Mouse (Mus musculus) megakaryocyte, embryonic 14.5 days (primary cell): ENCODE data around the gene Prokr1. TPM values are rescaled to one million over a fixed set of nuclear protein-coding genes. Genes with fewer than 3 reads are reported as not detected.
"Not testable (repeated sequence)": the region's sequence is repeated elsewhere in the genome, so short reads cannot be mapped to it uniquely, and the experiment has no call there.

Source experiments
- H3K27me3 ChIP-seq: replicated peaks from 2 replicates; pipeline ENCODE3; 2012; ENCODE audit warnings: inconsistent platforms
- H3K36me3 ChIP-seq: replicated peaks from 2 replicates; pipeline ENCODE3; 2012; ENCODE audit warnings: low read length, inconsistent platforms, mixed read lengths
- H3K4me1 ChIP-seq: 2 replicates; pipeline ENCODE4 v1.6.1; 2012; ENCODE audit warnings: inconsistent platforms
- H3K4me3 ChIP-seq: replicated peaks from 2 replicates; pipeline ENCODE3; 2012; ENCODE audit warnings: moderate library complexity, mild to moderate bottlenecking, inconsistent platforms
- H3K9me3 ChIP-seq: 2 replicates; pipeline ENCODE4 v1.6.1; 2012; ENCODE audit warnings: inconsistent platforms
- FLI1 ChIP-seq: IDR thresholded peaks from 2 replicates; pipeline ENCODE4 v1.6.1; 2012; ENCODE audit warnings: low read length, inconsistent platforms, mixed read lengths
- GATA1 ChIP-seq: IDR thresholded peaks from 3 replicates; pipeline ENCODE4 v1.6.1; 2012; ENCODE audit warnings: mixed read lengths, low read length, inconsistent platforms, borderline replicate concordance
- polyA plus RNA-seq: library from polyadenylated mRNA; stranded (reverse); fragments of >175 nt; gene quantifications from 2 replicates; pipeline ENCODE4 v1.2.3, GENCODE M21; 2012; ENCODE audit warnings: low replicate concordance; ENCODE audit not compliant: insufficient read depth

Gene Prokr1
- polyA plus RNA-seq: 0.51 and 1.1 TPM in 2 replicates

DNA sequence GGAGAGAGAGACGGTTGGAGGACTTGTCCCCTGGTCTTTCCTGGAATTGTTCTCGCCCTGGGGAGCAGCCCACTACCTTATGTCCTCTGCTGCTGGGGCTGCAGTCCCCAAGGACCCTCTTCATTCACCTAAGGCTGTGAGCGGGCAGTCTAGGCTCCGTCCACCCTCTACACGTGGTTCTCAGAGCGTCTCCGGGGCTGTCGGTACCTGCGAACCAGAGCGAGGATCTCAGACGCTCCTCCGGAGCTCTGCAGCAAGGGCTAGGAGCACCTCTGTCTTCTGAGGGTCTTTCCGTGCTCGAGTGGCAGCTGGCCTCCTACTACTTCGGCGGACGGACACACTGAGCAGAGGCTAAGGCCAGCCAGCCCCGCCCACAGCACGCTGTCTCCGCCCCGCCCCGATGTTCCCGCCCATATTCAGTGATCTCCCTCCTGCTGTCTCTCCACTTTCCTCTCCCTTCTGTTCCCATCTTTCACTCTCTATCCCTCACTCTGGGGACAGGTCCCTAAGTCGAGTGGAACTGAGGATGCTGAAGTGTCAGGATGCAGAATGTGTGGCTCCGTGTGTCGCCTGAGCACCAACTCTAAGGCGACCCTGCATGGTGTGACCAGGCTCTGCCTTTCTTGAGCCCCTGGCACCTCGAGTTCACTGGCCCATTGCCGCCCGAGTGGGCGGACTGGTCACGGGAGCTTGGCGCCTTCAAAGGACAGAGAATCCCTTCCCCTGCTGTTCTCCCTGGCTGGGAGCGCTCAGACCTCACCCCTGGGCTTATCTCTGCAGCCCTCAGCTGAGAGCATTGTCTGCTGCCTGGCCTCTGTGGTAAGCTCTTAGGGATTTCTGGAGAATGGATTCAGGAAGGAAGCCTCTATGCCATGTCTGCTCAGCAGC, at the start of gene Prokr1:
Gene Prokr1 (minus strand): TSS at position 350 of the 888 bp plus-strand sequence.
- Histone ChIP-seq H3K9me3 (peaks cover 4% of the 10 kb centered on the region; the same call in 1 of the 2 replicates), H3K4me3 (peak within 1 kb of the TSS; percentile 91), H3K4me1 (peaks cover 36% of the 10 kb centered on the region), H3K36me3 (peaks cover 10% of the 10 kb centered on the region), H3K27me3 (peaks cover 53% of the 10 kb centered on the region)
- TF ChIP-seq FLI1: no peak

DNA sequence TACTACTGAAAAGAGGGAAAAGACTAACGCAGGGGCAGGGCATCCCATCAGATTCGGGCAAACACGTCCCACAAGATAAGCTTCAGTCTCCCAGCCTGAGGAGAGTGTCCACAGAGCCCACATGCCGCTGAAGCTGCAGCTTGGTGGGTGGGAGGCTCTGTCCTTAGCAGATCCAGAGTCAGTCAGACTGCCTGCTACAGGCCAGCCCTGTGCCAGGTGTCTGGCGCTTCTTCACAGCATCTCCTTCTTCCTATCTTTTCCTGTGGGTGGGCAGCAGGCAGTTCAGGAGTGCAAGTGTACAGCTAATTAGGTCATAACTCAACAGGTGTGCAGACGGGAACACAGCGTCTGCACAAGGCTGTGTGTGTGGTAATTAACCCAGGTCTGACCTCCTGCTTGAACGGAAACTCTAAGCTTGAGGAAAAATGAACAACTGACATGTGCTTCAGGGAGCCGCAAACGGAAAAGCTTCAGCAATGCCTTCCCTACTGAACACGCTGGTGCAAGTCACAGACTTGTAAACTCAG, 47.7 kb upstream of the Prokr1 start:
- H3K4me3 ChIP-seq: no peak overlapping the region
- TF ChIP-seq GATA1 (no peak), FLI1 (no peak)
- H3K9me3 ChIP-seq: peaks cover 23% of the 10 kb centered on the region
- H3K4me1 ChIP-seq: peaks cover 7% of the 10 kb centered on the region
- no peaks in the 10 kb centered on the region for H3K27me3 ChIP-seq
- H3K36me3 ChIP-seq: peaks cover 74% of the 10 kb centered on the region

DNA sequence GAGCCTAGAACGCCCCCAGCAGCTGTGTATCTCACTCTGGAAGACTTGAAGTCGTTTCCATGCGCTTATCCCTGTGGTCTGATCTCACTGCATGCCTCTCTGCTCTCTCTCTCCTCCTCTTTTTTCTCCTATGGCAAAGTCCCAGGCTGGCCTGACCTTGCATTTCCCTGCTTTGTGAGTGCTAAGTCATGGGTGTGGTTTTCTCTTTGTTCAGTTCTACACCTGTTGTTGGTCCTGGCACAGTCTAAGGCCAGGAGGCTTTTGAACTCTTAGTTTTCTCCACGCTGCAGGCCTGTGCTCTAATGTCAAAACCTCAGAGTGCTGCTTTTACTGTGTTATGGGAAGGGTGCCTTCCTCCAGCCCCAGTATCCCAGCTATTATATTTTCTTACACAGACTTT, 41.6 kb upstream of the Prokr1 start:
- Histone ChIP-seq H3K9me3 (no peaks in the 10 kb centered on the region), H3K36me3 (peaks cover 47% of the 10 kb centered on the region), H3K4me1 (no peaks in the 10 kb centered on the region), H3K27me3 (no peaks in the 10 kb centered on the region), H3K4me3 (no peak overlapping the region)
- no peak for TF ChIP-seq GATA1
- TF ChIP-seq FLI1: no peak

DNA sequence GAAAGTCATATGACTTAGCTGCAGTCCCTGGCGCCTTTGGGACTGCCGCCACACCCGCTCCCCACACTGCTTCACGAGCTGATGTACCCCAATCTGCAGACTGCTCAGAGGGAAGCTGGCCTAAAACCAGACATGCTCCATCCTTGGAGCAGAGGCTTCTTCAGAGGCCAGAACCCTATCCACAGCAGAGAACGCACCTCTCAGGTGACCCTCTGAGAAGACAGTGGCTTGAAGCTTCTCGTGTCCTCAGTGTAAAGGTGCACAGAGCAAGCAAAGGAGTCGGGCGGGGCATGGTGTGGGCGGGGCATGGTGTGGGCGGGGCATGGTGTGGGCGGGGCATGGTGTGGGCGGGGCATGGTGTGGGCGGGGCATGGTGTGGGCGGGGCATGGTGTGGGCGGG, 38.4 kb upstream of the Prokr1 start:
- H3K4me1 ChIP-seq, H3K27me3 ChIP-seq, H3K4me3 ChIP-seq, H3K9me3 ChIP-seq: not testable (repeated sequence)
- peaks cover 28% of the 10 kb centered on the region for H3K36me3 ChIP-seq

DNA sequence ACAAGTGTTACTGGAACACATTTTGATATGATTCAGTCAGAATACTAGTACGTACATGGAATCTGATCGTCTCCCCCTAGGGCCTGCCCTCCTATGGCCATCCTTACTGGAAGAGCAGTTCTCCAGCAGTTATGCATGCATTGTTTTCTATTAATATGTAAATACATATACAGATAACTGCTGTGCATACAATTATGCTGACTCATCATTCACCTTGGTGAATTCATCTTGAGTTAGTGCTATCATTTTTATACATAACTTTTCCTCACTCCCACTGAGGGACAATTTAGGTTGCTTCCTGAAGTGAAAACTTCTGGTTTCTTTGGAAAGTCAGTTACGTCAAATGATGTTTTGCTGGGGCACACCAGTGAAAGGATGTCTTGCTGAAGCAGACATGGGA, 32.6 kb upstream of the Prokr1 start:
- Histone ChIP-seq H3K9me3 (peaks cover 4% of the 10 kb centered on the region; the same call in 1 of the 2 replicates), H3K36me3 (peaks cover 5% of the 10 kb centered on the region), H3K4me3 (no peak overlapping the region), H3K27me3 (peaks cover 29% of the 10 kb centered on the region), H3K4me1 (no peaks in the 10 kb centered on the region)
- no peak for TF ChIP-seq FLI1
- TF ChIP-seq GATA1: no peak

DNA sequence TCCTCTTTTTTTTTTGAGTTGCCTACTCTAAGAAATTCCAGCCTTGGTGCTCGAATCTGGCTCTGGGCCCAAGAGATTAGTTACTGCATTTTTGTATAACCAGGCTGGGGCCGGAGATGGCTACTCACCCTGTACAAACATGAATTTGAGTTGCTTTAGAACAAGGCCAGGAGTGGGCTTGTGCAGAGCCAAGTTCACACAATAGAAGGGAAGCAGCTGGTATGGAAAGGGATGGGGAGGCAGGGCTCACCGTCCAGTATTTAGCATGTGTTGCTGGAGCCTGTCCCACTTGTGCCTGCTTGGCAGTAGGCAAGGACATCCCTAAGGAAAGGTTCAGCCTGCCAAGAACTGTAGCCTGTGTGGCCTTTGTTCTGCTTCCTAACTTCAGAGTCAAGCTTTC, 30.7 kb upstream of the Prokr1 start:
- Histone ChIP-seq H3K4me3 (peak overlapping the region; percentile 16), H3K36me3 (no peaks in the 10 kb centered on the region), H3K9me3 (peaks cover 4% of the 10 kb centered on the region; the same call in 1 of the 2 replicates), H3K27me3 (peaks cover 43% of the 10 kb centered on the region), H3K4me1 (0 out of 2 replicates have a peak, but pooled peaks cover 3% of the 10 kb centered on the region)
- TF ChIP-seq FLI1: no peak
- no peak for TF ChIP-seq GATA1

DNA sequence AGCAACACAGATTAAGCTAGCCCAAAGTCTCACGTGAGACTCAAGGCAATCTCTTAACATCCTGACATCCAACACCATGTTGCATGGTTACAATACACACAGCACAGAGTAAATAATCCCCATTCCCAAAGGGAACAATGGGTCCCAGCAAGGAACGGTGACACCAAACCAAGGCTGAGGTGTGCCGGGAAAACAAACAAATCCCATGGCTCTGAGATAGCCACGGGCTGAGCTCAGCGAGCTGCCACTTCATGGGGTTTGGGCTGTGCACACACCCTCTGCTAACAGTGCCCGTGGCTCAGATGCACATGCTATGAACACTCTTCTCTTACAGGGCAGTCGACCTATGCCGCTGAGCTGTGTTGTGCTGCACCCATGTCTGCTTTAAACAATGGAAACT, 27.5 kb upstream of the Prokr1 start:
- peaks cover 11% of the 10 kb centered on the region for H3K4me1 ChIP-seq
- H3K36me3 ChIP-seq: no peaks in the 10 kb centered on the region
- H3K27me3 ChIP-seq: peaks cover 45% of the 10 kb centered on the region
- peaks cover 4% of the 10 kb centered on the region; the same call in 1 of the 2 replicates for H3K9me3 ChIP-seq
- H3K4me3 ChIP-seq: no peak overlapping the region
- TF ChIP-seq GATA1 (no peak), FLI1 (no peak)

DNA sequence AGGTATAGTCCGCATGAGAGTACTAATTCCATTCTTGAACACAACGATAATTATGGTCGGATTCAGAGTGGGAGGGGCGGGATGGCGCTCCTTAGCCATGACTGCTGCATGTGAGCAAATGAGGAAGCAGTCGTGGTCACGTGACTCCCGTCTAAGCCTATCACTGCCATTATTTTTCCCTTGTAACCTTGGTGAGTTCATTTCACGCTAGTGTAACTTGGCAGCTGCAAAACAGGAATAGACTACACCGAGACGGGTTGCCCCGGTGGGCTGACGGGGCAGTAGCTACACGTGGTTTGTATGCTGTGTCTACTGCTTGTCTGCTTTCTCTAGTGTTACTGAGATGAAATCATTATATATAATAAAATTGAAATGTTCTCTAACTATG, 25.1 kb upstream of the Prokr1 start:
- TF ChIP-seq GATA1 (no peak), FLI1 (no peak)
- Histone ChIP-seq H3K4me1 (peaks cover 11% of the 10 kb centered on the region), H3K4me3 (no peak overlapping the region), H3K9me3 (peaks cover 4% of the 10 kb centered on the region; the same call in 1 of the 2 replicates), H3K36me3 (no peaks in the 10 kb centered on the region), H3K27me3 (peaks cover 50% of the 10 kb centered on the region)

DNA sequence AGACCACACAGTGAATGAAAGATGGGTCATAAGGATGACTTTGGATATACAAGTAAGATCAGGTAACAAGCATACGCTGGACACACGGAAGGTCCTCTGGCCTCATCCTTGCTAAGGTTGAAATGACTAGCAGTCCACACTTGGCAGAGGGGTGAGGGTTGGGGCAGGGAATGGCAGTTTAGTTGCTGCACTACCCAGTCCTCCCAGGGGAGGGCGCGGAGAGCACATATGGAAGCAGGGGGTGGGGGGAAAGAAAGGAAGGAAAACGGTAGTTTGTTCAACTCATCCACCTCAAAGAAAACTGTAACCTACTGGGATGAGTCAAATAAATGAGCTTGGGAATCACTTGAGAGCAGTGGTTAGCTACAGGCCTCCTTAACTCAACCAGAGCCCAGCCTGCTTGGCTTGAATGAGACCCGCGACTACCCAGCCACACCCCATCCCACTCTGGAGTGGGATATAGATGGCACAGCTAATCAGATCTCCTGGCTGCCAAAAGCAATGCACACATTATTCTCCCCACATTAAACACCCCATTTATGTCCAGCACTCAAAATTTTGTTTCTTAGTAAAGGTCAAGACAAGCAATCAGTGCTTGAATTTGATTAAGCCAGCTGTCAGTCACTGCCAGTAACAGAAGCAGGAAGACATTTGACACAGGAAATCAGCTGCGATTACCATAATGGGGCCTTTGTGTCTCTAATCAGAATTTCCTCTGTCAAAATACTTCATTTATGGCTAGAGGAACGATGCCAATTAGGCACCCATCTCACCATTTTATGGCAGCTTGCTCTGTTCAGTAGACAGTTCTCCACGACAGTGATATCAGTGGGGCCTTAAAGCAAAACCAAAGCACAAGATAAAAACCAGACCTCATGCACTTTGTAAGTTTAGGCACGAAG, 24.5 kb upstream of the Prokr1 start:
- Histone ChIP-seq H3K4me1 (peaks cover 11% of the 10 kb centered on the region), H3K4me3 (no peak overlapping the region), H3K9me3 (peaks cover 3% of the 10 kb centered on the region; the same call in 1 of the 2 replicates), H3K27me3 (peaks cover 45% of the 10 kb centered on the region), H3K36me3 (no peaks in the 10 kb centered on the region)
- TF ChIP-seq FLI1: no peak
- TF ChIP-seq GATA1: no peak
